Mouse (Mus musculus) hindlimb bud, embryonic 11.5 days (tissue): ENCODE measurements around the gene Clpp.

ENCODE experiments used
- DNase-seq: peaks from one replicate; pipeline ENCODE4 v3.0.0-alpha.2; 2012; ENCODE audit warnings: low read depth, low spot score; ENCODE audit errors: extremely low spot score

The Clpp gene

GRCm38 (mm10) chr17:56990115-56990746, at the start of gene Clpp:
TSS of gene Clpp (plus strand) at chr17:56990305.
- DNase-seq: peak; percentile 87

GRCm38 (mm10) chr17:56950915-56951314, 39.2 kb upstream of the Clpp start:
- DNase-seq: peak; percentile 14

GRCm38 (mm10) chr17:56952639-56953038, 37.5 kb upstream of the Clpp start:
- DNase-seq: no peak

GRCm38 (mm10) chr17:56954871-56955270, 35.2 kb upstream of the Clpp start:
- no peak for DNase-seq

GRCm38 (mm10) chr17:56957763-56958429, 32.2 kb upstream of the Clpp start:
- DNase-seq: no peak

- DNase-seq: no peak
Observed at GRCm38 (mm10) chr17:56958667-56959066, 31.4 kb upstream of the Clpp start.

- no peak for DNase-seq
Observed at GRCm38 (mm10) chr17:56961880-56962279, 28.2 kb upstream of the Clpp start.

GRCm38 (mm10) chr17:56962642-56963405, 27.3 kb upstream of the Clpp start:
- DNase-seq: no peak

- DNase-seq: no peak
Observed at GRCm38 (mm10) chr17:56963646-56964045, 26.5 kb upstream of the Clpp start.

GRCm38 (mm10) chr17:56969321-56969720, 20.8 kb upstream of the Clpp start:
- no peak for DNase-seq

- DNase-seq: no peak
Observed at GRCm38 (mm10) chr17:56970081-56970480, 20.0 kb upstream of the Clpp start.

GRCm38 (mm10) chr17:56973956-56974707, 16.0 kb upstream of the Clpp start:
- DNase-seq: no peak

- DNase-seq: no peak
Observed at GRCm38 (mm10) chr17:56974708-56975240, 15.3 kb upstream of the Clpp start.

- no peak for DNase-seq
Observed at GRCm38 (mm10) chr17:56975391-56975790, 14.7 kb upstream of the Clpp start.

GRCm38 (mm10) chr17:56976531-56977390, 13.3 kb upstream of the Clpp start:
- DNase-seq: no peak

GRCm38 (mm10) chr17:56979524-56979923, 10.6 kb upstream of the Clpp start:
- no peak for DNase-seq

GRCm38 (mm10) chr17:56981049-56981448, 9.1 kb upstream of the Clpp start:
- DNase-seq: no peak

GRCm38 (mm10) chr17:56982013-56982412, 8.1 kb upstream of the Clpp start, which contains the start of gene Acer1:
TSS of gene Acer1 (minus strand) at chr17:56982126.
- DNase-seq: no peak

GRCm38 (mm10) chr17:56984886-56985285, 5.2 kb upstream of the Clpp start:
- no peak for DNase-seq

- no peak for DNase-seq
Observed at GRCm38 (mm10) chr17:56985656-56986055, 4.4 kb upstream of the Clpp start.
